Mouse (Mus musculus) right cerebral cortex, adult 2 months (tissue): ENCODE results near the gene Osmr.

ENCODE experiments used
- DNase-seq, 2 experiments: peaks; one replicate each; pipeline ENCODE4 v3.0.0; 2021 to 2022; ENCODE audit warnings: low spot score in 2 of 2

The Osmr gene

GRCm38 (mm10) chr15:6874601-6875019 lies at the start of gene Osmr:
TSS of gene Osmr (minus strand) at chr15:6874969.
- DNase-seq: no peak

GRCm38 (mm10) chr15:6919406-6919805 lies 44.6 kb upstream of the Osmr start:
- no peak for DNase-seq

- DNase-seq: no peak
Measured at GRCm38 (mm10) chr15:6914163-6914562, 39.4 kb upstream of the Osmr start.

GRCm38 (mm10) chr15:6909669-6910068 lies 34.9 kb upstream of the Osmr start:
- DNase-seq: peak; percentile 91 to 93

GRCm38 (mm10) chr15:6909084-6909483 lies 34.3 kb upstream of the Osmr start:
- no peak for DNase-seq

- no peak for DNase-seq
Measured at GRCm38 (mm10) chr15:6908601-6909000, 33.8 kb upstream of the Osmr start.

- no peak for DNase-seq
Measured at GRCm38 (mm10) chr15:6906260-6907047, 31.7 kb upstream of the Osmr start.

GRCm38 (mm10) chr15:6905726-6906125 lies 31.0 kb upstream of the Osmr start:
- no peak for DNase-seq

- no peak for DNase-seq
Measured at GRCm38 (mm10) chr15:6903286-6903975, 28.7 kb upstream of the Osmr start.

- DNase-seq: no peak
Measured at GRCm38 (mm10) chr15:6901982-6902639, 27.3 kb upstream of the Osmr start.

- DNase-seq: no peak
Measured at GRCm38 (mm10) chr15:6901236-6901635, 26.5 kb upstream of the Osmr start.

GRCm38 (mm10) chr15:6884260-6884659 lies 9.5 kb upstream of the Osmr start:
- no peak for DNase-seq

- DNase-seq: peak; percentile 63 to 64
Measured at GRCm38 (mm10) chr15:6883816-6884215, 9.0 kb upstream of the Osmr start.

- DNase-seq: no peak
Measured at GRCm38 (mm10) chr15:6883091-6883490, 8.3 kb upstream of the Osmr start.

GRCm38 (mm10) chr15:6882180-6882579 lies 7.4 kb upstream of the Osmr start:
- DNase-seq: peak; percentile 53 to 57

GRCm38 (mm10) chr15:6881211-6881610 lies 6.4 kb upstream of the Osmr start:
- no peak for DNase-seq

GRCm38 (mm10) chr15:6873807-6874600 lies 765 bp downstream of the Osmr start:
- no peak for DNase-seq

GRCm38 (mm10) chr15:6873154-6873806 lies 1.5 kb downstream of the Osmr start:
- DNase-seq: no peak

GRCm38 (mm10) chr15:6871621-6872359 lies 3.0 kb downstream of the Osmr start:
- DNase-seq: no peak

- no peak for DNase-seq
Measured at GRCm38 (mm10) chr15:6866888-6867287, 7.9 kb downstream of the Osmr start.

- no peak for DNase-seq
Measured at GRCm38 (mm10) chr15:6862125-6862524, 12.6 kb downstream of the Osmr start.
